Mouse (Mus musculus) MEL (cell line): ENCODE data around the gene Ttc30a1. TPM values are rescaled to one million over a fixed set of nuclear protein-coding genes. Genes with fewer than 3 reads are reported as not detected.

Experiments
- DNase-seq: peaks from one replicate; pipeline ENCODE4 v3.0.0; 2011; ENCODE audit warnings: low read depth, low spot score
- H3K27ac ChIP-seq: 2 replicates; pipeline ENCODE4 v1.5.1; 2012; ENCODE audit warnings: low read depth, mild to moderate bottlenecking, control low read depth, low read length, moderate library complexity; ENCODE audit not compliant: control insufficient read depth
- H3K27me3 ChIP-seq, 2 experiments: fragments of 150-350 bp in 1 of 2; sonication (generic) in 1 of 2; 2 replicates each; pipeline ENCODE4 v1.6.1; 2012; ENCODE audit warnings: low read length in 2 of 2, mild to moderate bottlenecking in 2 of 2, improper control_type of control experiment in 1 of 2, moderate library complexity in 1 of 2; ENCODE audit not compliant: insufficient read depth in 2 of 2, control insufficient read depth in 1 of 2
- H3K36me3 ChIP-seq, 2 experiments: 2 replicates each; pipeline ENCODE4 v1.6.1; 2012 to 2014; ENCODE audit warnings: low read length in 2 of 2, improper control_type of control experiment in 1 of 2, inconsistent platforms in 1 of 2, mild to moderate bottlenecking in 1 of 2; ENCODE audit not compliant: insufficient read depth in 2 of 2, control insufficient read depth in 1 of 2
- H3K4me1 ChIP-seq, 2 experiments: fragments of 150-350 bp in 1 of 2; sonication (generic) in 1 of 2; 2 replicates each; pipeline ENCODE4 v1.6.1; 2012; ENCODE audit warnings: low read length in 2 of 2, improper control_type of control experiment in 1 of 2, mild to moderate bottlenecking in 1 of 2; ENCODE audit not compliant: insufficient read depth in 2 of 2, control insufficient read depth in 1 of 2
- H3K4me3 ChIP-seq, 2 experiments: fragments of 150-350 bp in 1 of 2; sonication (generic) in 1 of 2; 2 replicates each; pipeline ENCODE4 v1.5.1; 2012; ENCODE audit warnings: low read depth in 2 of 2, low read length in 2 of 2, mild to moderate bottlenecking in 2 of 2, moderate library complexity in 2 of 2, control low read depth in 1 of 2, improper control_type of control experiment in 1 of 2; ENCODE audit not compliant: control insufficient read depth in 1 of 2, insufficient read depth in 1 of 2
- H3K79me2 ChIP-seq: 2 replicates; pipeline ENCODE4 v1.6.1; 2012; ENCODE audit warnings: mild to moderate bottlenecking, low read length, moderate library complexity; ENCODE audit not compliant: control insufficient read depth, poor library complexity, insufficient read depth
- H3K9ac ChIP-seq: 2 replicates; pipeline ENCODE4 v1.6.1; 2012; ENCODE audit warnings: low read depth, mild to moderate bottlenecking, control low read depth, low read length, moderate library complexity; ENCODE audit not compliant: control insufficient read depth, poor library complexity, severe bottlenecking
- H3K9me3 ChIP-seq: fragments of 150-350 bp; sonication (generic); replicated peaks from 2 replicates; pipeline ENCODE4 v1.6.1; 2012; ENCODE audit warnings: mild to moderate bottlenecking, low read length, improper control_type of control experiment, moderate library complexity; ENCODE audit not compliant: insufficient read depth
- CHD2 ChIP-seq: IDR thresholded peaks from 2 replicates; pipeline ENCODE4 v1.6.1; 2011; ENCODE audit warnings: low read length, improper control_type of control experiment
- ELF1 ChIP-seq: IDR thresholded peaks from 2 replicates; pipeline ENCODE4 v1.6.1; 2014; ENCODE audit warnings: low read depth, mild to moderate bottlenecking, inconsistent platforms, low read length, improper control_type of control experiment, moderate library complexity
- KAT2A ChIP-seq: conservative IDR thresholded peaks from 2 replicates; pipeline ENCODE4 v1.6.1; 2012; ENCODE audit warnings: low read depth, low read length, improper control_type of control experiment, inconsistent platforms
- MAX ChIP-seq: IDR thresholded peaks from 2 replicates; pipeline ENCODE4 v1.6.1; 2011; ENCODE audit warnings: low read length, improper control_type of control experiment
- MAZ ChIP-seq: IDR thresholded peaks from 2 replicates; pipeline ENCODE4 v1.6.1; 2012; ENCODE audit warnings: low read depth, mild to moderate bottlenecking, inconsistent platforms, low read length, improper control_type of control experiment
- MEF2A ChIP-seq: IDR thresholded peaks from 2 replicates; pipeline ENCODE4 v1.6.1; 2014; ENCODE audit warnings: low read depth, mild to moderate bottlenecking, inconsistent platforms, low read length, improper control_type of control experiment; ENCODE audit not compliant: poor library complexity, insufficient replicate concordance, severe bottlenecking; ENCODE audit errors: extremely low read depth
- MXI1 ChIP-seq: IDR thresholded peaks from 2 replicates; pipeline ENCODE4 v1.6.1; 2011; ENCODE audit warnings: mild to moderate bottlenecking, low read depth, low read length, improper control_type of control experiment
- MYB ChIP-seq: IDR thresholded peaks from 2 replicates; pipeline ENCODE4 v1.6.1; 2011; ENCODE audit warnings: mild to moderate bottlenecking, low read depth, low read length, improper control_type of control experiment
- POLR2A ChIP-seq, 2 experiments: IDR thresholded peaks; 2 replicates each; pipeline ENCODE4 v1.6.1; 2011 to 2012; ENCODE audit warnings: low read length in 2 of 2, mild to moderate bottlenecking in 2 of 2, control low read depth in 1 of 2, improper control_type of control experiment in 1 of 2, low read depth in 1 of 2, moderate library complexity in 1 of 2; ENCODE audit not compliant: control insufficient read depth in 1 of 2, insufficient read depth in 1 of 2, poor library complexity in 1 of 2
- POLR2AphosphoS2 ChIP-seq: IDR thresholded peaks from 2 replicates; pipeline ENCODE4 v1.6.1; 2011; ENCODE audit warnings: low read length, improper control_type of control experiment
- RAD21 ChIP-seq: IDR thresholded peaks from 2 replicates; pipeline ENCODE4 v1.6.1; 2011; ENCODE audit warnings: mild to moderate bottlenecking, low read depth, low read length, improper control_type of control experiment
- RCOR1 ChIP-seq: IDR thresholded peaks from 2 replicates; pipeline ENCODE4 v1.6.1; 2012; ENCODE audit warnings: low read depth, mild to moderate bottlenecking, inconsistent platforms, low read length, improper control_type of control experiment
- SMC3 ChIP-seq: IDR thresholded peaks from 2 replicates; pipeline ENCODE4 v1.6.1; 2011; ENCODE audit warnings: low read depth, low read length, improper control_type of control experiment
- TBP ChIP-seq: IDR thresholded peaks from 2 replicates; pipeline ENCODE4 v1.8.0; 2011; ENCODE audit warnings: low read depth, low read length, improper control_type of control experiment
- TCF12 ChIP-seq: IDR thresholded peaks from 2 replicates; pipeline ENCODE4 v1.6.1; 2014; ENCODE audit warnings: low read depth, mild to moderate bottlenecking, inconsistent platforms, low read length, improper control_type of control experiment, moderate library complexity
- USF1 ChIP-seq: IDR thresholded peaks from 2 replicates; pipeline ENCODE4 v1.6.1; 2014; ENCODE audit warnings: low read depth, mild to moderate bottlenecking, inconsistent platforms, low read length, improper control_type of control experiment, moderate library complexity
- ZMIZ1 ChIP-seq: IDR thresholded peaks from 2 replicates; pipeline ENCODE4 v1.6.1; 2012; ENCODE audit warnings: low read depth, mild to moderate bottlenecking, inconsistent platforms, low read length, improper control_type of control experiment, moderate library complexity
- ZNF384 ChIP-seq: IDR thresholded peaks from 2 replicates; pipeline ENCODE4 v1.6.1; 2012; ENCODE audit warnings: low read depth, mild to moderate bottlenecking, inconsistent platforms, low read length, improper control_type of control experiment
- polyA plus RNA-seq, 2 experiments: library from polyadenylated mRNA; stranded (reverse) in 1 of 2; unstranded in 1 of 2; fragments of >175 nt in 1 of 2; fragments of >200 nt in 1 of 2; gene quantifications; 2 replicates each; pipeline versions ENCODE4 v1.2.1 to v1.2.4; 2012; ENCODE audit warnings: low replicate concordance in 2 of 2, low read depth in 1 of 2; ENCODE audit not compliant: insufficient read length in 2 of 2, insufficient read depth in 1 of 2, missing spikeins in 1 of 2
- total RNA-seq: library from RNA; depleted of rRNA; stranded (reverse); fragments of 300-350 nt; gene quantifications from 2 replicates; pipeline ENCODE4 v1.2.3, GENCODE M21; 2012

Ttc30a1 gene
- total and polyA plus RNA-seq, 3 experiments = not detected

GRCm38 (mm10) chr2:76016890-76017289 lies 35.1 kb upstream of the Ttc30a1 start:
- Histone ChIP-seq H3K4me1 (no peaks in the 10 kb centered on the region), H3K27ac (no peak overlapping the region), H3K9me3 (no peaks in the 10 kb centered on the region), H3K79me2 (no peaks in the 10 kb centered on the region), H3K4me3 (no peak overlapping the region), H3K27me3 (peaks cover 0 to 4% of the 10 kb centered on the region in 2 experiments; a peak in 1 of 4 replicates), H3K9ac (no peak overlapping the region), H3K36me3 (no peaks in the 10 kb centered on the region)
- no peak for DNase-seq
- no peak for TF ChIP-seq ZNF384
- TF ChIP-seq TBP = no peak
- TF ChIP-seq RCOR1 = no peak
- no peak for TF ChIP-seq TCF12
- TF ChIP-seq MXI1 = no peak
- TF ChIP-seq KAT2A = no peak
- no peak for TF ChIP-seq USF1
- TF ChIP-seq POLR2AphosphoS2 = no peak
- no peak for TF ChIP-seq RAD21
- no peak for TF ChIP-seq MAZ
- no peak for TF ChIP-seq MAX
- no peak for TF ChIP-seq POLR2A (IDR thresholded peaks at IDR 0.05; ENCODE audit: control insufficient read depth in 1 of 2, insufficient read depth in 1 of 2, low read depth in 1 of 2, low read length in 2 of 2, poor library complexity in 1 of 2)
- no peak for TF ChIP-seq MEF2A
- no peak for TF ChIP-seq ZMIZ1
- no peak for TF ChIP-seq CHD2
- no peak for TF ChIP-seq ELF1
- no peak for TF ChIP-seq SMC3

GRCm38 (mm10) chr2:76016136-76016535 lies 34.4 kb upstream of the Ttc30a1 start:
- H3K27me3 ChIP-seq = 0 out of 4 replicates have a peak, but pooled peaks cover 0 to 1% of the 10 kb centered on the region in 2 experiments
- no peaks in the 10 kb centered on the region for H3K79me2 ChIP-seq
- H3K36me3 ChIP-seq = no peaks in the 10 kb centered on the region
- H3K27ac ChIP-seq = no peak overlapping the region
- H3K4me3 ChIP-seq = no peak overlapping the region
- no peaks in the 10 kb centered on the region for H3K4me1 ChIP-seq
- no peak overlapping the region for H3K9ac ChIP-seq
- H3K9me3 ChIP-seq = no peaks in the 10 kb centered on the region
- no peak for DNase-seq
- TF ChIP-seq TBP = no peak
- TF ChIP-seq MAX = no peak
- TF ChIP-seq RAD21 = no peak
- no peak for TF ChIP-seq RCOR1
- no peak for TF ChIP-seq SMC3
- no peak for TF ChIP-seq MYB
